Mouse (Mus musculus): ENCODE results near the gene Bpifb1.
"Not testable (repeated sequence)": the region's sequence is repeated elsewhere in the genome, so short reads cannot be mapped to it uniquely, and the experiment has no call there.

Bpifb1 gene

GRCm38 (mm10) chr2:154190546-154191258 lies at the start of gene Bpifb1:
Gene Bpifb1 (plus strand): TSS chr2:154190818.
- no peak for DNase-seq (ENCODE audit: low read depth, low spot score)

GRCm38 (mm10) chr2:154142580-154142979 lies 48.0 kb upstream of the Bpifb1 start, which contains the start of gene Bpifa1:
Gene Bpifa1 (plus strand): TSS chr2:154142880.
- no peak for DNase-seq (ENCODE audit: low read depth, low spot score)

- no peak for DNase-seq (ENCODE audit: low read depth, low spot score)
Observed at GRCm38 (mm10) chr2:154143735-154144134, 46.9 kb upstream of the Bpifb1 start.

- no peak for DNase-seq (ENCODE audit: low read depth, low spot score)
Observed at GRCm38 (mm10) chr2:154147496-154147895, 43.1 kb upstream of the Bpifb1 start.

GRCm38 (mm10) chr2:154158433-154158832 lies 32.2 kb upstream of the Bpifb1 start:
- peak; percentile 59 for DNase-seq (ENCODE audit: low read depth, low spot score)

GRCm38 (mm10) chr2:154162307-154162706 lies 28.3 kb upstream of the Bpifb1 start, which contains the start of gene Bpifa5:
Gene Bpifa5 (plus strand): TSS chr2:154162607.
- no peak for DNase-seq (ENCODE audit: low read depth, low spot score)

GRCm38 (mm10) chr2:154163306-154163705 lies 27.3 kb upstream of the Bpifb1 start:
- no peak for DNase-seq (ENCODE audit: low read depth, low spot score)

GRCm38 (mm10) chr2:154169172-154169571 lies 21.4 kb upstream of the Bpifb1 start:
- DNase-seq (ENCODE audit: low read depth, low spot score) = no peak

GRCm38 (mm10) chr2:154171621-154172020 lies 19.0 kb upstream of the Bpifb1 start:
- DNase-seq (ENCODE audit: low read depth, low spot score) = no peak

- DNase-seq (ENCODE audit: low read depth, low spot score) = peak; percentile 66
Observed at GRCm38 (mm10) chr2:154173313-154173712, 17.3 kb upstream of the Bpifb1 start.

GRCm38 (mm10) chr2:154181900-154182299 lies 8.7 kb upstream of the Bpifb1 start:
- not testable (repeated sequence) for DNase-seq (ENCODE audit: low read depth, low spot score)

GRCm38 (mm10) chr2:154183061-154183460 lies 7.6 kb upstream of the Bpifb1 start:
- DNase-seq (ENCODE audit: low read depth, low spot score) = peak; percentile 16

- DNase-seq (ENCODE audit: low read depth, low spot score) = no peak
Observed at GRCm38 (mm10) chr2:154185319-154185718, 5.3 kb upstream of the Bpifb1 start.

GRCm38 (mm10) chr2:154185748-154186147 lies 4.9 kb upstream of the Bpifb1 start:
- DNase-seq (ENCODE audit: low read depth, low spot score) = peak; percentile 22

GRCm38 (mm10) chr2:154187468-154187867 lies 3.1 kb upstream of the Bpifb1 start:
- DNase-seq (ENCODE audit: low read depth, low spot score) = peak; percentile 60

- no peak for DNase-seq (ENCODE audit: low read depth, low spot score)
Observed at GRCm38 (mm10) chr2:154189877-154190434, 662 bp upstream of the Bpifb1 start.

- no peak for DNase-seq (ENCODE audit: low read depth, low spot score)
Observed at GRCm38 (mm10) chr2:154192141-154192540, 1.5 kb downstream of the Bpifb1 start.

GRCm38 (mm10) chr2:154193071-154193470 lies 2.5 kb downstream of the Bpifb1 start:
- DNase-seq (ENCODE audit: low read depth, low spot score) = no peak

- peak; percentile 10 for DNase-seq (ENCODE audit: low read depth, low spot score)
Observed at GRCm38 (mm10) chr2:154193994-154194504, 3.4 kb downstream of the Bpifb1 start.

- DNase-seq (ENCODE audit: low read depth, low spot score) = no peak
Observed at GRCm38 (mm10) chr2:154197036-154197435, 6.4 kb downstream of the Bpifb1 start.

- no peak for DNase-seq (ENCODE audit: low read depth, low spot score)
Observed at GRCm38 (mm10) chr2:154204630-154205029, 14.0 kb downstream of the Bpifb1 start.

GRCm38 (mm10) chr2:154206908-154207307 lies 16.3 kb downstream of the Bpifb1 start:
- peak; percentile 45 for DNase-seq (ENCODE audit: low read depth, low spot score)

- DNase-seq (ENCODE audit: low read depth, low spot score) = peak; percentile 70
Observed at GRCm38 (mm10) chr2:154209112-154209511, 18.5 kb downstream of the Bpifb1 start.

Data from 3T3-L1 (cell line).